Mouse (Mus musculus): ENCODE results near the gene Pdlim5.
"Not testable (repeated sequence)": the region's sequence is repeated elsewhere in the genome, so short reads cannot be mapped to it uniquely, and the experiment has no call there.

Gene Pdlim5

GRCm38 (mm10) chr3:142395520-142396193 lies at the start of gene Pdlim5:
TSS of gene Pdlim5 (minus strand) at chr3:142395696.
- peak; percentile 76 to 87 for DNase-seq

GRCm38 (mm10) chr3:142443710-142444043 lies 48.2 kb upstream of the Pdlim5 start:
- DNase-seq = peak in 1 of 2 experiments; percentile 6

GRCm38 (mm10) chr3:142443006-142443709 lies 47.7 kb upstream of the Pdlim5 start:
- DNase-seq = peak; percentile 74 to 92

- no peak for DNase-seq
Observed at GRCm38 (mm10) chr3:142442161-142442560, 46.7 kb upstream of the Pdlim5 start.

- DNase-seq = no peak
Observed at GRCm38 (mm10) chr3:142441142-142441541, 45.6 kb upstream of the Pdlim5 start.

- no peak for DNase-seq
Observed at GRCm38 (mm10) chr3:142440191-142440590, 44.7 kb upstream of the Pdlim5 start.

GRCm38 (mm10) chr3:142439591-142440093 lies 44.1 kb upstream of the Pdlim5 start:
- no peak for DNase-seq

- not testable (repeated sequence) for DNase-seq
Observed at GRCm38 (mm10) chr3:142438630-142439029, 43.1 kb upstream of the Pdlim5 start.

GRCm38 (mm10) chr3:142436824-142437223 lies 41.3 kb upstream of the Pdlim5 start:
- no peak for DNase-seq

GRCm38 (mm10) chr3:142436212-142436611 lies 40.7 kb upstream of the Pdlim5 start:
- no peak for DNase-seq

- DNase-seq = no peak
Observed at GRCm38 (mm10) chr3:142434786-142435168, 39.3 kb upstream of the Pdlim5 start.

- DNase-seq = no peak
Observed at GRCm38 (mm10) chr3:142434127-142434785, 38.8 kb upstream of the Pdlim5 start.

GRCm38 (mm10) chr3:142431481-142431880 lies 36.0 kb upstream of the Pdlim5 start:
- DNase-seq = no peak

GRCm38 (mm10) chr3:142430048-142430447 lies 34.6 kb upstream of the Pdlim5 start:
- no peak for DNase-seq

GRCm38 (mm10) chr3:142426806-142427205 lies 31.3 kb upstream of the Pdlim5 start:
- DNase-seq = no peak

- DNase-seq = no peak
Observed at GRCm38 (mm10) chr3:142424134-142424533, 28.6 kb upstream of the Pdlim5 start.

GRCm38 (mm10) chr3:142423501-142423917 lies 28.0 kb upstream of the Pdlim5 start:
- DNase-seq = no peak

GRCm38 (mm10) chr3:142422229-142422628 lies 26.7 kb upstream of the Pdlim5 start:
- peak in 1 of 2 experiments; percentile 37 for DNase-seq

GRCm38 (mm10) chr3:142421470-142421869 lies 26.0 kb upstream of the Pdlim5 start:
- DNase-seq = no peak

GRCm38 (mm10) chr3:142417996-142418395 lies 22.5 kb upstream of the Pdlim5 start:
- DNase-seq = no peak

- no peak for DNase-seq
Observed at GRCm38 (mm10) chr3:142413345-142413885, 17.9 kb upstream of the Pdlim5 start.

GRCm38 (mm10) chr3:142410930-142411329 lies 15.4 kb upstream of the Pdlim5 start:
- DNase-seq = no peak

GRCm38 (mm10) chr3:142394796-142395508 lies 544 bp downstream of the Pdlim5 start:
- DNase-seq = peak; percentile 22 to 29
